In genomic region chr12:103100088-103100487, GRCm38 (mm10) we compare ENCODE assay signal across 9 mouse cellular contexts.
A peak's percentile ranks its signal among the peaks of the same experiment; 100 is the strongest.
DNase-seq lines count a peak whose midpoint lies in the region.
"Had no signal": no experiment of that assay in that cellular context is flagged by ENCODE, and none has a peak within 500 bp of the region (broad histone marks: within the 10 kb centered on the region; RNA-seq: fewer than 3 reads in every experiment).

No protein-coding gene starts in this region.

- peak; percentile 19 for DNase-seq in embryo, embryonic 9.5 days (ENCODE audit: extremely low spot score)
- DNase-seq in embryo, embryonic 10 days (ENCODE audit: low spot score): no peak
- DNase-seq in left cerebral cortex, postnatal 4 days: peak; percentile 13
- DNase-seq in left cerebral cortex, postnatal 10 days (ENCODE audit: extremely low spot score in 1 of 2, low spot score in 2 of 2): no peak
- DNase-seq in 416B (ENCODE audit: low read depth) (peak; percentile 16), ZHBTc4 (ENCODE audit: low read depth, low spot score) (peak; percentile 13)
- DNase-seq in urinary bladder, postnatal 36 days (ENCODE audit: low spot score in 2 of 2): no peak
- DNase-seq in urinary bladder, adult 18-20 months (ENCODE audit: low spot score in 2 of 2): no peak
- DNase-seq: kidney, postnatal 25 days had no signal

- intact Hi-C loops in left cerebral cortex, postnatal 4 days (cut with DNase I): no loop called here
- intact Hi-C loops in left cerebral cortex, postnatal 10 days (cut with DNase I): loop anchor here (10.0 kb wide), 1 partner anchor 325 kb away; no protein-coding TSS in a partner anchor

Comparison
In these comparisons a context has a peak if more than half of its experiments do, and no peak if none do; other contexts are left out.
1. DNase-seq: peak in embryo, embryonic 9.5 days (single experiment), left cerebral cortex, postnatal 4 days (single experiment), 416B (single experiment) and ZHBTc4 (single experiment); none in embryo, embryonic 10 days (single experiment), left cerebral cortex, postnatal 10 days (0 of 2), urinary bladder, postnatal 36 days (0 of 2) and urinary bladder, adult 18-20 months (0 of 2).